Mouse (Mus musculus): ENCODE measurements at regions not wholly inside any gene's neighbourhood (a gene's known extent, or its start where the extent isn't known, plus 50 kb on each side); places are given as distances from the start of the nearest gene placed in this dataset.

- TF ChIP-seq CHD2 (IDR thresholded peaks at IDR 0.05; ENCODE audit: low read depth, low read length): no peak
- TF ChIP-seq ZC3H11A (IDR thresholded peaks at IDR 0.05; ENCODE audit: borderline replicate concordance, low read depth, low read length): no peak
- H3K36me3 ChIP-seq (ENCODE audit: control insufficient read depth, insufficient read depth, low read length, poor library complexity, severe bottlenecking): no peaks in the 10 kb centered on the region
- DNase-seq (ENCODE audit: low read depth, low spot score): no peak
- no peaks in the 10 kb centered on the region for H3K4me1 ChIP-seq (ENCODE audit: control insufficient read depth in 2 of 2, insufficient read depth in 2 of 2, low read length in 2 of 2, poor library complexity in 1 of 2)
- no peak overlapping the region for H3K4me3 ChIP-seq (ENCODE audit: insufficient read depth in 1 of 2, low read depth in 1 of 2, low read length in 2 of 2, poor library complexity in 1 of 2, severe bottlenecking in 1 of 2)
- H3K9ac ChIP-seq (ENCODE audit: insufficient read depth, low read depth, low read length, poor library complexity, severe bottlenecking): no peak overlapping the region
- in situ Hi-C loops (cut with MboI; ENCODE audit: low sequenced_read_pairs in 2 of 2, unreplicated experiment in 2 of 2): no loop called here
- H3K9me3 ChIP-seq (ENCODE audit: control insufficient read depth, insufficient read depth, low read depth, low read length): no peaks in the 10 kb centered on the region
- H3K27ac ChIP-seq (ENCODE audit: insufficient read depth, low read depth, low read length, poor library complexity, severe bottlenecking): no peak overlapping the region
These were observed 274.9 kb downstream of the Gm11361 start for GRCm38 (mm10) chr13:28532278-28532677.

GRCm38 (mm10) chr13:28531534-28531999, 274.2 kb downstream of the Gm11361 start:
- no peak overlapping the region for H3K27ac ChIP-seq (ENCODE audit: insufficient read depth, low read depth, low read length, poor library complexity, severe bottlenecking)
- no peaks in the 10 kb centered on the region for H3K9me3 ChIP-seq (ENCODE audit: control insufficient read depth, insufficient read depth, low read depth, low read length)
- DNase-seq (ENCODE audit: low read depth, low spot score): no peak
- in situ Hi-C loops (cut with MboI; ENCODE audit: low sequenced_read_pairs in 2 of 2, unreplicated experiment in 2 of 2): no loop called here
- H3K4me3 ChIP-seq (ENCODE audit: insufficient read depth in 1 of 2, low read depth in 1 of 2, low read length in 2 of 2, poor library complexity in 1 of 2, severe bottlenecking in 1 of 2): no peak overlapping the region
- no peak overlapping the region for H3K9ac ChIP-seq (ENCODE audit: insufficient read depth, low read depth, low read length, poor library complexity, severe bottlenecking)
- no peaks in the 10 kb centered on the region for H3K36me3 ChIP-seq (ENCODE audit: control insufficient read depth, insufficient read depth, low read length, poor library complexity, severe bottlenecking)
- no peaks in the 10 kb centered on the region for H3K4me1 ChIP-seq (ENCODE audit: control insufficient read depth in 2 of 2, insufficient read depth in 2 of 2, low read length in 2 of 2, poor library complexity in 1 of 2)
- TF ChIP-seq ZNF384 (IDR thresholded peaks at IDR 0.05; ENCODE audit: low read depth, low read length) (no peak), CHD2 (IDR thresholded peaks at IDR 0.05; ENCODE audit: low read depth, low read length) (no peak), HCFC1 (IDR thresholded peaks at IDR 0.05; ENCODE audit: borderline replicate concordance, insufficient read depth, low read length) (no peak), MAFK (IDR thresholded peaks at IDR 0.05; ENCODE audit: insufficient read depth, low read depth, low read length) (no peak), ZC3H11A (IDR thresholded peaks at IDR 0.05; ENCODE audit: borderline replicate concordance, low read depth, low read length) (no peak)

- Histone ChIP-seq H3K9me3 (ENCODE audit: control insufficient read depth, insufficient read depth, low read depth, low read length) (no peaks in the 10 kb centered on the region), H3K36me3 (ENCODE audit: control insufficient read depth, insufficient read depth, low read length, poor library complexity, severe bottlenecking) (no peaks in the 10 kb centered on the region), H3K4me3 (ENCODE audit: insufficient read depth in 1 of 2, low read depth in 1 of 2, low read length in 2 of 2, poor library complexity in 1 of 2, severe bottlenecking in 1 of 2) (no peak overlapping the region), H3K27ac (ENCODE audit: insufficient read depth, low read depth, low read length, poor library complexity, severe bottlenecking) (no peak overlapping the region), H3K4me1 (ENCODE audit: control insufficient read depth in 2 of 2, insufficient read depth in 2 of 2, low read length in 2 of 2, poor library complexity in 1 of 2) (no peaks in the 10 kb centered on the region), H3K9ac (ENCODE audit: insufficient read depth, low read depth, low read length, poor library complexity, severe bottlenecking) (no peak overlapping the region)
- in situ Hi-C loops (cut with MboI; ENCODE audit: low sequenced_read_pairs in 2 of 2, unreplicated experiment in 2 of 2): no loop called here
- DNase-seq (ENCODE audit: low read depth, low spot score): no peak
- TF ChIP-seq CHD2 (IDR thresholded peaks at IDR 0.05; ENCODE audit: low read depth, low read length) (no peak), MAFK (IDR thresholded peaks at IDR 0.05; ENCODE audit: insufficient read depth, low read depth, low read length) (no peak), ZNF384 (IDR thresholded peaks at IDR 0.05; ENCODE audit: low read depth, low read length) (no peak), HCFC1 (IDR thresholded peaks at IDR 0.05; ENCODE audit: borderline replicate concordance, insufficient read depth, low read length) (no peak), ZC3H11A (IDR thresholded peaks at IDR 0.05; ENCODE audit: borderline replicate concordance, low read depth, low read length) (no peak)
These were observed 273.6 kb downstream of the Gm11361 start for GRCm38 (mm10) chr13:28530947-28531346.

- TF ChIP-seq MAFK (IDR thresholded peaks at IDR 0.05; ENCODE audit: insufficient read depth, low read depth, low read length) (no peak), ZNF384 (IDR thresholded peaks at IDR 0.05; ENCODE audit: low read depth, low read length) (no peak), HCFC1 (IDR thresholded peaks at IDR 0.05; ENCODE audit: borderline replicate concordance, insufficient read depth, low read length) (no peak), ZC3H11A (IDR thresholded peaks at IDR 0.05; ENCODE audit: borderline replicate concordance, low read depth, low read length) (no peak), CHD2 (IDR thresholded peaks at IDR 0.05; ENCODE audit: low read depth, low read length) (no peak)
- no peak for DNase-seq (ENCODE audit: low read depth, low spot score)
- no peak overlapping the region for H3K27ac ChIP-seq (ENCODE audit: insufficient read depth, low read depth, low read length, poor library complexity, severe bottlenecking)
- in situ Hi-C loops (cut with MboI; ENCODE audit: low sequenced_read_pairs in 2 of 2, unreplicated experiment in 2 of 2): no loop called here
- H3K9me3 ChIP-seq (ENCODE audit: control insufficient read depth, insufficient read depth, low read depth, low read length): no peaks in the 10 kb centered on the region
- H3K9ac ChIP-seq (ENCODE audit: insufficient read depth, low read depth, low read length, poor library complexity, severe bottlenecking): no peak overlapping the region
- H3K36me3 ChIP-seq (ENCODE audit: control insufficient read depth, insufficient read depth, low read length, poor library complexity, severe bottlenecking): no peaks in the 10 kb centered on the region
- H3K4me3 ChIP-seq (ENCODE audit: insufficient read depth in 1 of 2, low read depth in 1 of 2, low read length in 2 of 2, poor library complexity in 1 of 2, severe bottlenecking in 1 of 2): no peak overlapping the region
- no peaks in the 10 kb centered on the region for H3K4me1 ChIP-seq (ENCODE audit: control insufficient read depth in 2 of 2, insufficient read depth in 2 of 2, low read length in 2 of 2, poor library complexity in 1 of 2)
These were observed 271.7 kb downstream of the Gm11361 start for GRCm38 (mm10) chr13:28528898-28529511.

GRCm38 (mm10) chr13:28526299-28526698, 269.0 kb downstream of the Gm11361 start:
- no peak for DNase-seq (ENCODE audit: low read depth, low spot score)
- Histone ChIP-seq H3K4me1 (ENCODE audit: control insufficient read depth in 2 of 2, insufficient read depth in 2 of 2, low read length in 2 of 2, poor library complexity in 1 of 2) (no peaks in the 10 kb centered on the region), H3K4me3 (ENCODE audit: insufficient read depth in 1 of 2, low read depth in 1 of 2, low read length in 2 of 2, poor library complexity in 1 of 2, severe bottlenecking in 1 of 2) (no peak overlapping the region), H3K36me3 (ENCODE audit: control insufficient read depth, insufficient read depth, low read length, poor library complexity, severe bottlenecking) (no peaks in the 10 kb centered on the region), H3K9me3 (ENCODE audit: control insufficient read depth, insufficient read depth, low read depth, low read length) (no peaks in the 10 kb centered on the region), H3K9ac (ENCODE audit: insufficient read depth, low read depth, low read length, poor library complexity, severe bottlenecking) (no peak overlapping the region), H3K27ac (ENCODE audit: insufficient read depth, low read depth, low read length, poor library complexity, severe bottlenecking) (no peak overlapping the region)
- TF ChIP-seq CHD2 (IDR thresholded peaks at IDR 0.05; ENCODE audit: low read depth, low read length) (no peak), ZNF384 (IDR thresholded peaks at IDR 0.05; ENCODE audit: low read depth, low read length) (no peak), HCFC1 (IDR thresholded peaks at IDR 0.05; ENCODE audit: borderline replicate concordance, insufficient read depth, low read length) (no peak), MAFK (IDR thresholded peaks at IDR 0.05; ENCODE audit: insufficient read depth, low read depth, low read length) (no peak), ZC3H11A (IDR thresholded peaks at IDR 0.05; ENCODE audit: borderline replicate concordance, low read depth, low read length) (no peak)
- in situ Hi-C loops (cut with MboI; ENCODE audit: low sequenced_read_pairs in 2 of 2, unreplicated experiment in 2 of 2): no loop called here

Data from ES-E14 (cell line).